Mouse (Mus musculus) E14TG2a.4 (cell line): ENCODE measurements around the gene Nav3.

Experiments used
- H3K27me3 ChIP-seq: 2 replicates; pipeline ENCODE4 v1.6.1; 2014; ENCODE audit warnings: low read length, control low read depth; ENCODE audit not compliant: insufficient read depth
- H3K36me3 ChIP-seq: 2 replicates; pipeline ENCODE4 v1.6.1; 2014; ENCODE audit warnings: low read length, control low read depth; ENCODE audit not compliant: insufficient read depth
- H3K4me1 ChIP-seq: replicated peaks from 2 replicates; pipeline ENCODE4 v1.6.1; 2014; ENCODE audit warnings: low read depth, low read length, control low read depth
- H3K4me3 ChIP-seq: replicated peaks from 2 replicates; pipeline ENCODE4 v1.5.1; 2014; ENCODE audit warnings: mild to moderate bottlenecking, low read length
- H3K9me3 ChIP-seq: 2 replicates; pipeline ENCODE4 v1.6.1; 2014; ENCODE audit warnings: low read length, control low read depth
- CTCF ChIP-seq: conservative IDR thresholded peaks from 2 replicates; pipeline ENCODE4 v1.5.1; 2014; ENCODE audit warnings: low read length
- NANOG ChIP-seq: IDR thresholded peaks from 2 replicates; pipeline ENCODE4 v1.6.1; 2014; ENCODE audit warnings: borderline replicate concordance, low read length, mixed read lengths
- POU5F1 ChIP-seq: IDR thresholded peaks from 2 replicates; pipeline ENCODE4 v1.6.1; 2014; ENCODE audit warnings: low read length, borderline replicate concordance

Gene Nav3

DNA sequence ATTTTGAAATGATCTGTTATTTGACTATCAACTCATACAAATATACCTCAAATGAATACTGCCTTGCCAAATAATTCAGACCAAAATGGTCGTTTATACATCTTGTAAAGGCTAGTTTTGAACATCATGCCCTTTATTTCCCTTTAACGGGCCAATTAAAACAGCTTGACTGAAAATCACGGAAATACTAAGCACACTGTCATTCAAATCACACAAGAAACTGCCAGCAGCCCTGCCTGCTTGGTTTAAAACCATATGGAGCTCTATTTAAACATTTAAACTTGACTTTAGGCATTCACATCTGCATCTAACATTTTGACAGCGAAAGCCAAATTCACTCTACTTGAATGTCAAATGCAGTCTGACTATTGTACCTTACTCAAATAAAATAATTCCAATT is 481.8 kb downstream of the Nav3 start:
- H3K4me1 ChIP-seq: no peaks in the 10 kb centered on the region
- H3K36me3 ChIP-seq: no peaks in the 10 kb centered on the region
- no peak overlapping the region for H3K4me3 ChIP-seq
- H3K27me3 ChIP-seq: no peaks in the 10 kb centered on the region
- H3K9me3 ChIP-seq: no peaks in the 10 kb centered on the region
- TF ChIP-seq NANOG: no peak
- no peak for TF ChIP-seq CTCF
- no peak for TF ChIP-seq POU5F1

DNA sequence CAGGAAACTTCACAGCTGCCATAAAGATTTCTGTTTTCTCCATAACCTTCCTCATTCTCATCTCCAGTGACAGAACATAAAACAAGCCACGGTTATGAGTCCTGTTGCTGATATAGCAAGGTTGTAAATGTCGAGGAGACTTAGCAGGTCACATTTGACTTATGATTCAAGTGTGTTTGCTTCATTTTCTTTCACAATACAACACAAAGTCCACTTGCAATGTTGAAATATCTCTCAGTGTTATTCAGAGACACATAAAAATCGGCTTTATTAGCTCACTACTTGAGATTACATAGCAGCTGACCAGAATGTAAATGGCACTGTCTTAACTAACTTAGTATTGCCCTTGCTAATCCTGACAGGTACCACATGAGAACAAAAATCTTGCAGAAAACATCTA is 482.5 kb downstream of the Nav3 start:
- Histone ChIP-seq H3K4me1 (no peaks in the 10 kb centered on the region), H3K4me3 (no peak overlapping the region), H3K36me3 (no peaks in the 10 kb centered on the region), H3K9me3 (no peaks in the 10 kb centered on the region), H3K27me3 (no peaks in the 10 kb centered on the region)
- TF ChIP-seq CTCF (no peak), POU5F1 (no peak), NANOG (no peak)

DNA sequence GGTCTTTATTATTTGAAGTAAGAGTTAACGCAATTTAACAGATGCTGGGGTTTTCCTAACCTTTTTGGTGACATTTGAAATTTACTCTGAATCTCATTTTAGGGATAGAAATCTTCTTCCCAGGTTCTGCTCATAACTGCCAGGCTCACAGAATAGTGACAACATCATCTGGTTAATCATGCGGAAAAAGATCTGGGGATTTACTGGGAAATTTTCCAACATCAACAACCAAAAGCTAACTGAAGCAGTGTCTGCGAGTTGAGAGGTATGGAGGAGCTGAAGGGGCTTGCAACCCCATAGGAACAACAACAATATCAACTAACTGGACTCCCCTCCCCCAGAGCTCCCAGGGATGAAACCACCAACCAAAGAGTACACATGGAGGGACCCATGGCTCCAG is 505.7 kb downstream of the Nav3 start:
- no peaks in the 10 kb centered on the region for H3K9me3 ChIP-seq
- no peaks in the 10 kb centered on the region for H3K27me3 ChIP-seq
- no peak overlapping the region for H3K4me3 ChIP-seq
- no peak for TF ChIP-seq NANOG
- no peak for TF ChIP-seq POU5F1
- TF ChIP-seq CTCF: no peak
- no peaks in the 10 kb centered on the region for H3K4me1 ChIP-seq
- H3K36me3 ChIP-seq: no peaks in the 10 kb centered on the region

DNA sequence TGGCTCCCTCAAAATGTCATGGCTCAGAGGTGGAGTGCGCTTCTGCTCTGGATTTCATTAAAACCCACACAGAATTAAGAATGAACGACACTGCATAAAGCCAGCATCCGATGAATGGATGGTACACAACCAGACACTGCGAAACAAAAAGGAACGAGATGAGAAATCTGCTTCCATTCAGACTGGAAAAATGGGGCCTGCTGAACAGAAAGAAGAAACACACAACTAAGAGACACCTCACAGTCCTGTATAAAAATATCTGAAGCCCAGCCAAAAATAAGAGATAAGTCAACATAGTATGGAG is 526.7 kb downstream of the Nav3 start:
- Histone ChIP-seq H3K36me3 (no peaks in the 10 kb centered on the region), H3K4me3 (no peak overlapping the region), H3K9me3 (no peaks in the 10 kb centered on the region), H3K4me1 (no peaks in the 10 kb centered on the region), H3K27me3 (no peaks in the 10 kb centered on the region)
- TF ChIP-seq CTCF: no peak
- no peak for TF ChIP-seq NANOG
- no peak for TF ChIP-seq POU5F1

GRCm38 (mm10) chr10:109928547-109929318 is 527.3 kb downstream of the Nav3 start:
- TF ChIP-seq POU5F1 (no peak), CTCF (no peak), NANOG (no peak)

DNA sequence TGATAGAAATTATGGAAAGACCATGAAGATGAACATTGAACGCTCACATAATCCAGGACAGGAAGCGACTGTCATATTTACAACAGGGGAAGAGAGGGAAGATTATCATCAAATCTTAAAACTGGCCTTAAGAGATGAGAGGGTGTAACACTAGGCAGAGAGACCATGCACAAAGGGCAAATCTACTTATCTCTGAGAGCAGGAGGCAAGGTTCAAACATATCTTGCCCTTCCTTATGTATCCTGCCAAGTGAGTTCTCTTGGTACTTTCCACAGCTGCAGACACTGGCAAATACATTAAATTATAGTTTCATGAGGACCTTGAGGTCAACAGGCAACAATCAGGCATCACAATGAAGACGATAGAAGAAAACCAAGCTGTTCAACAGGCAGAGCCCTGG is 529.9 kb downstream of the Nav3 start:
- TF ChIP-seq POU5F1 (no peak), NANOG (no peak), CTCF (no peak)

More at GRCm38 (mm10) chr10:109928547-109929318, 527.3 kb downstream of the Nav3 start:
- Histone ChIP-seq H3K4me1 (no peaks in the 10 kb centered on the region), H3K36me3 (no peaks in the 10 kb centered on the region), H3K9me3 (no peaks in the 10 kb centered on the region), H3K27me3 (no peaks in the 10 kb centered on the region), H3K4me3 (no peak overlapping the region)

GRCm38 (mm10) chr10:109924136-109924535 is 531.9 kb downstream of the Nav3 start:
- Histone ChIP-seq H3K4me3 (no peak overlapping the region), H3K27me3 (no peaks in the 10 kb centered on the region), H3K9me3 (no peaks in the 10 kb centered on the region), H3K36me3 (no peaks in the 10 kb centered on the region), H3K4me1 (no peaks in the 10 kb centered on the region)
- TF ChIP-seq CTCF (no peak), POU5F1 (no peak), NANOG (no peak)

More for the DNA sequence above, 529.9 kb downstream of the Nav3 start:
- Histone ChIP-seq H3K27me3 (no peaks in the 10 kb centered on the region), H3K9me3 (no peaks in the 10 kb centered on the region), H3K4me3 (no peak overlapping the region), H3K4me1 (no peaks in the 10 kb centered on the region), H3K36me3 (no peaks in the 10 kb centered on the region)

GRCm38 (mm10) chr10:109921368-109921767 is 534.6 kb downstream of the Nav3 start:
- Histone ChIP-seq H3K4me3 (no peak overlapping the region), H3K36me3 (no peaks in the 10 kb centered on the region)
- TF ChIP-seq CTCF (no peak), POU5F1 (no peak), NANOG (no peak)

More at GRCm38 (mm10) chr10:109921368-109921767, 534.6 kb downstream of the Nav3 start:
- Histone ChIP-seq H3K9me3 (no peaks in the 10 kb centered on the region), H3K4me1 (no peaks in the 10 kb centered on the region), H3K27me3 (no peaks in the 10 kb centered on the region)
